Mouse (Mus musculus): Measurements from ENCODE around the gene Cd151.

DNA sequence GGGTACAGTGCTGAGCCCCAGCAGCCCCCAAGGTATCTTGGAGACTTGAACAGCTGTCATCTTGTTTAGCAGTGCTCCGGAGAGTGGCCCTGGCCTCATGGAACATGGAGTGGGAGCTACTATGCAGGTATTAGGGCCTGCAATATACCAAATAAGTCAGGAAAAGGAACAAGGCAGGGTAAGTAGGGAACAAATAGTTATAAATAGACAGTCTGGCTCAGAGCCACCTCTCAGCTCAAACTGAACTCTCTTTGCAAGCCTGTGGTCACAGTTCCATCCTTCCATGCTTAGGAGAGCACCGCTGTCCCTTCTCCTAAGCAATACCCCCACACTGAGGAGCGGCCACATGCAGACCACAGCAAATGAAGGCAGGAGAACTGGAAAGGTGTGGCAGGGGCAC is 30.4 kb downstream of the Cd151 start:
- TF ChIP-seq POLR2A (IDR thresholded peaks at IDR 0.05; ENCODE audit: low read depth, low read length) (no peak), CTCF (IDR thresholded peaks at IDR 0.05; ENCODE audit: extremely low read depth, insufficient read length, insufficient replicate concordance, low read depth, low read length) (no peak)

Measured in small intestine, adult 2 months (tissue).